Mouse (Mus musculus): ENCODE measurements around the gene Zfp36l1. TPM values are rescaled to one million over a fixed set of nuclear protein-coding genes. Genes with fewer than 3 reads are reported as not detected.
A peak's percentile ranks its signal among the peaks of the same experiment; 100 is the strongest.

The Zfp36l1 gene
- polyA plus RNA-seq, 1 experiment, result 33.6 TPM

DNA sequence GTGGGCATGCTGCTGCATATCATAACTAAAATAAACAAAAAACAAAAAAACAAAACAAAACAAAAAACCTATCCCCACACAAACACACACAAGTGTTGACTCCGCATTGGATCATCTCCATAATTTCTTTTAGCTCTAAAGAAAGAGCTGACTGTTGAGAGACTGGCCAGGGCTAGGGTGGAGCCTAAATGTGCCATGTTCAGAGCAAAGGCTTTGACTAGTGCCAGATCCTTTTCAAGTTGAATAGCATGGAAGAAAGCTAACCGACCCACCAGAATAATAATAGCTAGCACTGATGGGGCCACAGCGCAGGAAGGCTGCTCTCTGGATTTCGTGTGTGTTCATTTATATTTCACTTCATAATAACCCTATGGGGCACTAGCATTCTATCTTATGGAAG lies 48.5 kb downstream of the Zfp36l1 start:
- H3K4me1 ChIP-seq (ENCODE audit: control insufficient read depth, insufficient read depth, low read length), result peaks cover 17% of the 10 kb centered on the region
- TF ChIP-seq CTCF (IDR thresholded peaks at IDR 0.05; ENCODE audit: control insufficient read depth, insufficient read depth, low read length) (no peak), POLR2A (IDR thresholded peaks at IDR 0.05; ENCODE audit: borderline replicate concordance, control insufficient read depth, low read depth, low read length) (no peak)
- WGBS, result 75% methylated on average over 4 of the region's 4 CpGs
- peak overlapping the region; percentile 73; the same call in 1 of the 2 replicates for H3K27ac ChIP-seq (ENCODE audit: control insufficient read depth, insufficient read depth, low read depth, low read length, poor library complexity)
- H3K4me3 ChIP-seq (replicated peaks; ENCODE audit: control insufficient read depth, low read depth, low read length), result no peak overlapping the region

GRCm38 (mm10) chr12:80063402-80064150 lies 49.2 kb downstream of the Zfp36l1 start:
- H3K4me1 ChIP-seq (ENCODE audit: control insufficient read depth, insufficient read depth, low read length), result peaks cover 17% of the 10 kb centered on the region
- no peak overlapping the region for H3K4me3 ChIP-seq (replicated peaks; ENCODE audit: control insufficient read depth, low read depth, low read length)
- H3K27ac ChIP-seq (ENCODE audit: control insufficient read depth, insufficient read depth, low read depth, low read length, poor library complexity), result peak overlapping the region; percentile 73; the same call in 1 of the 2 replicates
- TF ChIP-seq CTCF (IDR thresholded peaks at IDR 0.05; ENCODE audit: control insufficient read depth, insufficient read depth, low read length) (no peak), POLR2A (IDR thresholded peaks at IDR 0.05; ENCODE audit: borderline replicate concordance, control insufficient read depth, low read depth, low read length) (no peak)
- WGBS, result 46% methylated on average over 7 of the region's 7 CpGs

DNA sequence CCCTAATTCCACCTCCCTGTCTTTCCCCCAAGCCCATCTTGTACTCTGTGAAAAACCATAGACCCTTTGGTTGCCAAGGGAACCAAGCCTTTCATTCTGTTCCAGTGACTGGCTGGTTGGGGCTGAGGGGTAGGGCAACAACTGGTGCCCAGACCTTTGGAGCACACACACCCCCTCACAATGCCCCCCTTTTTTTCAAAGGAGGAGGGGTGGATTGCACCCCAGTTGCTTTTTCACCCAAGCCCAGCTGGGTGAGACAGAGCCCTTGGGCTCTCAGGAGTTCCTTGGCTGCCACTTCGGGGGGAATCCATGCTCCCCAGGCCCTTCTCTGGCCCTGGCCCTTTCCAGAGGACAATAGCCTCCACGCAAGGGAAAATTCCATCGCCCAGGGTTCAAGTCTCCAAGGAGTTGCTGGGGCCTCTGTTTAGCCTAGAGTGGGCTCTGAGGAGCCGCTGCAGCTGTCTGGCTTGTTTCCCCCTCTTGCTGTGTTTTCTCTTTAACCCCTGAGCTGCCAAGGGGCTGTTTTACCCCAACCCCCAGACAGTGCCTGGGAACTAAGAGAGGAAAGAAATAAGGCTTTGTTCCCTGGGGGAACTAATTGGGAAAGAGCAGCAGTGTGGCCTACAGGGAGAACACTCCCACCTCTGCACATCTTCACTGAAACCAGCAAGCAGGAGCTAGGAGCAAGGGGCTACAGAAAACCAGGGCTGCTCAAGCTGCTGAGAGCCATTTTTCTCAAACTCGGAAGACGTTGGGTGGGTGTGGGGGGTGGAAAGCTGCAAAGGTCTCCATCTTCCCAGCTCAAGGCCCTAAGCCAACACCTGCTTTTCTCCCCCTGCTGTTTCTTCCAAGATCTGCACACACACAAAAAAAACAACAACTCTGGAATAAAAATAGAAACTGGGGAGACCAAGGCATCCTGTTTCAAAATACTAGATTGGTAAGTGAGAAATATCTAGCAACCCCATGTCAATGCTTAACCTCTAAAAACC lies 50.1 kb downstream of the Zfp36l1 start:
- Histone ChIP-seq H3K4me1 (ENCODE audit: control insufficient read depth, insufficient read depth, low read length) (peaks cover 17% of the 10 kb centered on the region), H3K27ac (ENCODE audit: control insufficient read depth, insufficient read depth, low read depth, low read length, poor library complexity) (peak overlapping the region; percentile 4; the same call in 1 of the 2 replicates), H3K4me3 (replicated peaks; ENCODE audit: control insufficient read depth, low read depth, low read length) (no peak overlapping the region)
- WGBS, result 53% methylated on average over 6 of the region's 6 CpGs
- no peak for TF ChIP-seq CTCF (IDR thresholded peaks at IDR 0.05; ENCODE audit: control insufficient read depth, insufficient read depth, low read length)
- TF ChIP-seq POLR2A (IDR thresholded peaks at IDR 0.05; ENCODE audit: borderline replicate concordance, control insufficient read depth, low read depth, low read length), result no peak

GRCm38 (mm10) chr12:80061810-80062209 lies 51.0 kb downstream of the Zfp36l1 start:
- no peak for TF ChIP-seq CTCF (IDR thresholded peaks at IDR 0.05; ENCODE audit: control insufficient read depth, insufficient read depth, low read length)
- Histone ChIP-seq H3K27ac (ENCODE audit: control insufficient read depth, insufficient read depth, low read depth, low read length, poor library complexity) (no peak overlapping the region), H3K4me3 (replicated peaks; ENCODE audit: control insufficient read depth, low read depth, low read length) (no peak overlapping the region), H3K4me1 (ENCODE audit: control insufficient read depth, insufficient read depth, low read length) (peaks cover 17% of the 10 kb centered on the region)
- WGBS, result 47% methylated on average over 5 of the region's 5 CpGs

DNA sequence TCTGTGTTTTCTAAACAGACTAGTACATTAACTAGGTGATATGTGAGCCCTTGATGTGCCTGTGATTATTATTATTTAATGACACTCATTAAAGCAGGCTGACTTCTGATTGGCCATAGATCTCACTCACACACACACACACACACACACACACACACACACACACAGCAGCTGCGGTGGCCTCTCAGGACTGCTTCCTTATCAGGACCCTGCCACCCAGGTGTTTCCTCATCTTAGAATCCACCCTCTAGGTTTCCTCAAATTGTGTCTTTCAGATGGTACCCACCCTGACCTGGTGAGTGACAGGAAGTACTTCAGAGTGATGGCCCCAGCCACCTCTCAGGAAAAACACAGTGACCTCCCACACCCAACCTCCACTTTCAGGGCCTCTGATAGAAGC lies 52.0 kb downstream of the Zfp36l1 start:
- WGBS, result 8% methylated on average over 1 of the region's 1 CpGs
- no peak for TF ChIP-seq CTCF (IDR thresholded peaks at IDR 0.05; ENCODE audit: control insufficient read depth, insufficient read depth, low read length)
- no peak for TF ChIP-seq POLR2A (IDR thresholded peaks at IDR 0.05; ENCODE audit: borderline replicate concordance, control insufficient read depth, low read depth, low read length)
- Histone ChIP-seq H3K27ac (ENCODE audit: control insufficient read depth, insufficient read depth, low read depth, low read length, poor library complexity) (no peak overlapping the region; the same call in 1 of the 2 replicates), H3K4me3 (replicated peaks; ENCODE audit: control insufficient read depth, low read depth, low read length) (no peak overlapping the region), H3K4me1 (ENCODE audit: control insufficient read depth, insufficient read depth, low read length) (peaks cover 17% of the 10 kb centered on the region)

GRCm38 (mm10) chr12:80060338-80060737 lies 52.5 kb downstream of the Zfp36l1 start:
- WGBS, result 21% methylated on average over 9 of the region's 9 CpGs
- peak overlapping the region; percentile 4; the same call in 1 of the 2 replicates for H3K27ac ChIP-seq (ENCODE audit: control insufficient read depth, insufficient read depth, low read depth, low read length, poor library complexity)
- TF ChIP-seq CTCF (IDR thresholded peaks at IDR 0.05; ENCODE audit: control insufficient read depth, insufficient read depth, low read length), result no peak
- no peak for TF ChIP-seq POLR2A (IDR thresholded peaks at IDR 0.05; ENCODE audit: borderline replicate concordance, control insufficient read depth, low read depth, low read length)
- H3K4me3 ChIP-seq (replicated peaks; ENCODE audit: control insufficient read depth, low read depth, low read length), result no peak overlapping the region
- H3K4me1 ChIP-seq (ENCODE audit: control insufficient read depth, insufficient read depth, low read length), result peaks cover 17% of the 10 kb centered on the region

DNA sequence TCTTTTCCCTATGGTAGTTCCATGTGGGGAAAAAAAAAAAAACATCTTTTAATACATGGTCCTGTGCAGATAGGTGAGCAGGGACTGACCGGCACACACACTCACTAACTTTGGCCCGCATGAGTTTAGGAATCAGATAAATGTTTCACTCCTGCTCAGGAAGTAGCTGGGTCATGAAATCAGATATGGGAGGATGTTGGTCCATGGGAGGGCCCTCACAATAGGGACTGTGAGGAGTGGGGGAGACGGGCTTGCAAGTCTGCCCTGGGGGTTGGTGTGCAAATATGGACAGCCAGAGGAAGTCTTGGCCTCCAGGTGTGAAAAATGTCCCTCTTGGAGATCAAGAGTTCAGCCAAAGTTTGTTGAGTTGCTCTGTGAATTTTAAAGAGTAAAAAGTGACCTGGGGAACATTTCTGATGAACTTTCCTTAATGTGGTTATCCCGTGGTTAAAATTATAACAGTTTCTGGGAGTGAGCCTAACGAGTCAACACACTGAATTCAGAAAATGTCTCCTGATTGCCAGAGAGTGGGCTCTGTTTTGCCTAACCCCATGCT lies 53.0 kb downstream of the Zfp36l1 start:
- WGBS, result 29% methylated on average over 5 of the region's 5 CpGs
- TF ChIP-seq POLR2A (IDR thresholded peaks at IDR 0.05; ENCODE audit: borderline replicate concordance, control insufficient read depth, low read depth, low read length), result no peak
- TF ChIP-seq CTCF (IDR thresholded peaks at IDR 0.05; ENCODE audit: control insufficient read depth, insufficient read depth, low read length), result no peak
- no peak overlapping the region for H3K27ac ChIP-seq (ENCODE audit: control insufficient read depth, insufficient read depth, low read depth, low read length, poor library complexity)
- peaks cover 17% of the 10 kb centered on the region for H3K4me1 ChIP-seq (ENCODE audit: control insufficient read depth, insufficient read depth, low read length)
- H3K4me3 ChIP-seq (replicated peaks; ENCODE audit: control insufficient read depth, low read depth, low read length), result no peak overlapping the region

Other genes starting within 250 kb of the Zfp36l1 start
- 29.7 and 70.6 TPM in 2 replicates for gene Actn1, start 147.4 kb upstream of the Zfp36l1 start, polyA plus RNA-seq (2011; ENCODE audit: insufficient read depth, insufficient read length, low replicate concordance, missing spikeins)

Data from bone marrow, adult 2 months (tissue).